Mouse (Mus musculus) midbrain, postnatal 0 days (tissue): ENCODE results near the gene Hcn4. TPM values are rescaled to one million over a fixed set of nuclear protein-coding genes. Genes with fewer than 3 reads are reported as not detected.

Experiments used
- ATAC-seq: fragments of 200-750 bp; cut with Nextera tagmentation; 2 replicates; pipeline ENCODE4 v1.8.0; 2017; ENCODE audit warnings: moderate number of reproducible peaks, mild to moderate bottlenecking, moderate TSS enrichment, moderate library complexity; ENCODE audit not compliant: low FRiP score
- DNase-seq: peaks from one replicate; pipeline ENCODE4 v3.0.0-alpha.2; 2015; ENCODE audit warnings: low spot score
- H3K27ac ChIP-seq: fragments of 300-500 bp; sonication (generic); 2 replicates; pipeline ENCODE4 v1.5.1; 2014; ENCODE audit warnings: low read depth, mild to moderate bottlenecking, low read length, mixed read lengths
- H3K27me3 ChIP-seq: fragments of 300-500 bp; sonication (generic); 2 replicates; pipeline ENCODE4 v1.6.1; 2014; ENCODE audit warnings: low read length, control low read depth, mixed read lengths; ENCODE audit not compliant: insufficient read depth
- H3K36me3 ChIP-seq: fragments of 300-500 bp; sonication (generic); 2 replicates; pipeline ENCODE4 v1.6.1; 2014; ENCODE audit warnings: low read length, control low read depth, mixed read lengths; ENCODE audit not compliant: insufficient read depth
- H3K4me1 ChIP-seq: fragments of 300-500 bp; sonication (generic); 2 replicates; pipeline ENCODE4 v1.6.1; 2014; ENCODE audit warnings: mild to moderate bottlenecking, control low read depth, antibody characterized with exemption, low read length, mixed read lengths; ENCODE audit not compliant: insufficient read depth
- H3K4me2 ChIP-seq: fragments of 300-500 bp; sonication (generic); 2 replicates; pipeline ENCODE4 v1.6.1; 2014; ENCODE audit warnings: low read depth, mild to moderate bottlenecking, low read length, mixed read lengths; ENCODE audit not compliant: poor library complexity, severe bottlenecking
- H3K4me3 ChIP-seq: fragments of 300-500 bp; sonication (generic); 2 replicates; pipeline ENCODE4 v1.5.1; 2014; ENCODE audit warnings: low read depth, mild to moderate bottlenecking, low read length, moderate library complexity
- H3K9ac ChIP-seq: fragments of 300-500 bp; sonication (generic); replicated peaks from 2 replicates; pipeline ENCODE4 v1.6.1; 2014; ENCODE audit warnings: mild to moderate bottlenecking, low read length, moderate library complexity, mixed read lengths; ENCODE audit not compliant: poor library complexity, severe bottlenecking
- H3K9me3 ChIP-seq: fragments of 300-500 bp; sonication (generic); 2 replicates; pipeline ENCODE4 v1.6.1; 2016; ENCODE audit warnings: low read length, control low read depth
- CTCF ChIP-seq: IDR thresholded peaks from 2 replicates; pipeline ENCODE4 v1.5.1; 2016; ENCODE audit warnings: antibody characterized with exemption, mild to moderate bottlenecking
- WGBS: fragments of 180-500 bp; shearing (Covaris S2); extraction: QIAGEN DNeasy Blood & Tissue Kit; methylation state at CpG from one replicate; pipeline ENCODE4 v1.1.7; 2014; 5-methylcytosine and 5-hydroxymethylcytosine counted together
- polyA plus RNA-seq: library from polyadenylated mRNA; unstranded; fragments of >200 nt; fragmentation: Nextera tagmentation; extraction: Ambion mirVana; gene quantifications from 2 replicates; pipeline ENCODE4 v1.2.1, GENCODE M21; 2015
- total RNA-seq: library from RNA; depleted of rRNA; stranded (reverse); fragments of >200 nt; gene quantifications from 2 replicates; pipeline ENCODE4 v1.2.3, GENCODE M21; 2014

The Hcn4 gene
- total and polyA plus RNA-seq, 2 experiments from 2014 or later = 4.1 to 42.3 TPM

GRCm38 (mm10) chr9:58817676-58818075, 5.5 kb upstream of the Hcn4 start:
- no peak overlapping the region for H3K4me2 ChIP-seq
- DNase-seq = peak; percentile 42

GRCm38 (mm10) chr9:58822431-58823091, 651 bp upstream of the Hcn4 start:
- Histone ChIP-seq H3K27ac (peak overlapping the region; percentile 86), H3K27me3 (0 out of 2 replicates have a peak, but pooled peaks cover 4% of the 10 kb centered on the region), H3K9me3 (no peaks in the 10 kb centered on the region), H3K4me1 (peaks cover 26% of the 10 kb centered on the region), H3K36me3 (peaks cover 2% of the 10 kb centered on the region; the same call in 1 of the 2 replicates), H3K4me2 (peak overlapping the region; percentile 86), H3K9ac (peak overlapping the region; percentile 79), H3K4me3 (peak overlapping the region; percentile 95)
- DNase-seq (peak; percentile 87), ATAC-seq (peak; percentile 88)
- 1% methylated on average over 58 of the region's 62 CpGs for WGBS
- TF ChIP-seq CTCF = peak; percentile 68

More at GRCm38 (mm10) chr9:58817676-58818075, 5.5 kb upstream of the Hcn4 start:
- H3K9ac ChIP-seq = no peak overlapping the region
- TF ChIP-seq CTCF = no peak
- H3K9me3 ChIP-seq = no peaks in the 10 kb centered on the region
- no peaks in the 10 kb centered on the region for H3K4me1 ChIP-seq
- WGBS = 50% methylated on average over 3 of the region's 3 CpGs
- H3K4me3 ChIP-seq = no peak overlapping the region
- H3K27me3 ChIP-seq = 0 out of 2 replicates have a peak, but pooled peaks cover 4% of the 10 kb centered on the region
- no peak overlapping the region for H3K27ac ChIP-seq
- ATAC-seq = no peak
- no peaks in the 10 kb centered on the region for H3K36me3 ChIP-seq

GRCm38 (mm10) chr9:58823918-58824215, 655 bp downstream of the Hcn4 start:
- H3K9me3 ChIP-seq = no peaks in the 10 kb centered on the region
- peaks cover 31% of the 10 kb centered on the region for H3K4me1 ChIP-seq
- TF ChIP-seq CTCF = no peak
- under 1% methylated on average over 35 of the region's 35 CpGs for WGBS
- ATAC-seq = no peak
- H3K9ac ChIP-seq = peak overlapping the region; percentile 79
- 0 out of 2 replicates have a peak, but pooled peaks cover 4% of the 10 kb centered on the region for H3K27me3 ChIP-seq
- peak overlapping the region; percentile 86 for H3K4me2 ChIP-seq
- DNase-seq = no peak
- peak overlapping the region; percentile 86 for H3K27ac ChIP-seq
- H3K4me3 ChIP-seq = peak overlapping the region; percentile 95
- peaks cover 3% of the 10 kb centered on the region; the same call in 1 of the 2 replicates for H3K36me3 ChIP-seq

- no peak for TF ChIP-seq CTCF
- peaks cover 7% of the 10 kb centered on the region; the same call in 1 of the 2 replicates for H3K36me3 ChIP-seq
- 49% methylated on average over 4 of the region's 4 CpGs for WGBS
- no peaks in the 10 kb centered on the region for H3K9me3 ChIP-seq
- ATAC-seq (no peak), DNase-seq (no peak)
- no peaks in the 10 kb centered on the region for H3K27me3 ChIP-seq
- no peak overlapping the region for H3K9ac ChIP-seq
- no peak overlapping the region for H3K4me2 ChIP-seq
- no peak overlapping the region for H3K4me3 ChIP-seq
- peaks cover 31% of the 10 kb centered on the region for H3K4me1 ChIP-seq
- H3K27ac ChIP-seq = no peak overlapping the region
Observed at GRCm38 (mm10) chr9:58829627-58830026, 6.4 kb downstream of the Hcn4 start.

- no peak for DNase-seq
- Histone ChIP-seq H3K4me3 (no peak overlapping the region), H3K4me1 (peaks cover 8% of the 10 kb centered on the region; the same call in 1 of the 2 replicates), H3K36me3 (0 out of 2 replicates have a peak, but pooled peaks cover 4% of the 10 kb centered on the region), H3K27ac (no peak overlapping the region), H3K9ac (no peak overlapping the region), H3K27me3 (no peaks in the 10 kb centered on the region), H3K9me3 (no peaks in the 10 kb centered on the region), H3K4me2 (no peak overlapping the region)
- WGBS = 74% methylated on average over 3 of the region's 3 CpGs
- no peak for ATAC-seq
- no peak for TF ChIP-seq CTCF
Observed at GRCm38 (mm10) chr9:58832939-58833338, 9.7 kb downstream of the Hcn4 start.

- no peak for DNase-seq
- 59% methylated on average over 5 of the region's 5 CpGs for WGBS
Observed at GRCm38 (mm10) chr9:58837174-58837573, 14.0 kb downstream of the Hcn4 start.

More at GRCm38 (mm10) chr9:58837174-58837573, 14.0 kb downstream of the Hcn4 start:
- no peaks in the 10 kb centered on the region; the same call in 1 of the 2 replicates for H3K4me1 ChIP-seq
- no peak overlapping the region for H3K4me3 ChIP-seq
- no peaks in the 10 kb centered on the region for H3K27me3 ChIP-seq
- H3K9ac ChIP-seq = no peak overlapping the region
- no peak overlapping the region for H3K27ac ChIP-seq
- H3K36me3 ChIP-seq = no peaks in the 10 kb centered on the region
- no peak for TF ChIP-seq CTCF
- ATAC-seq = no peak
- H3K4me2 ChIP-seq = no peak overlapping the region
- no peaks in the 10 kb centered on the region for H3K9me3 ChIP-seq
